Mouse (Mus musculus) lung, embryonic 14.5 days (tissue): ENCODE results near the gene Lig3. TPM values are rescaled to one million over a fixed set of nuclear protein-coding genes. Genes with fewer than 3 reads are reported as not detected.

Experiments
- ATAC-seq: fragments of 200-750 bp; cut with Nextera tagmentation; 2 replicates; pipeline ENCODE4 v1.8.0; 2017; ENCODE audit warnings: mild to moderate bottlenecking, moderate TSS enrichment, moderate library complexity; ENCODE audit not compliant: insufficient read depth
- DNase-seq: peaks from one replicate; pipeline ENCODE4 v3.0.0-alpha.2; 2015
- H3K27ac ChIP-seq: fragments of 300-500 bp; sonication (generic); 2 replicates; pipeline ENCODE4 v1.5.1; 2014; ENCODE audit warnings: low read depth, mild to moderate bottlenecking, moderate library complexity
- H3K27me3 ChIP-seq: fragments of 300-500 bp; sonication (generic); 2 replicates; pipeline ENCODE4 v1.6.1; 2014; ENCODE audit warnings: low read length, control low read depth; ENCODE audit not compliant: insufficient read depth
- H3K36me3 ChIP-seq: fragments of 300-500 bp; sonication (generic); 2 replicates; pipeline ENCODE4 v1.6.1; 2014; ENCODE audit warnings: control low read depth; ENCODE audit not compliant: insufficient read depth
- H3K4me1 ChIP-seq: fragments of 300-500 bp; sonication (generic); 2 replicates; pipeline ENCODE4 v1.6.1; 2014; ENCODE audit warnings: antibody characterized with exemption, control low read depth; ENCODE audit not compliant: insufficient read depth
- H3K4me2 ChIP-seq: fragments of 300-500 bp; sonication (generic); 2 replicates; pipeline ENCODE4 v1.6.1; 2014; ENCODE audit warnings: mild to moderate bottlenecking
- H3K4me3 ChIP-seq: fragments of 300-500 bp; sonication (generic); 2 replicates; pipeline ENCODE4 v1.5.1; 2014; ENCODE audit warnings: low read depth, low read length
- H3K9ac ChIP-seq: fragments of 300-500 bp; sonication (generic); 2 replicates; pipeline ENCODE4 v1.6.1; 2014
- H3K9me3 ChIP-seq: fragments of 300-500 bp; sonication (generic); 2 replicates; pipeline ENCODE4 v1.6.1; 2016; ENCODE audit warnings: low read depth, low read length, control low read depth
- CTCF ChIP-seq: IDR thresholded peaks from 2 replicates; pipeline ENCODE4 v1.5.1; 2016; ENCODE audit warnings: antibody characterized with exemption, low read depth
- WGBS: fragments of 180-500 bp; shearing (Covaris S2); extraction: QIAGEN DNeasy Blood & Tissue Kit; methylation state at CpG from one replicate; pipeline ENCODE4 v1.1.7; 2014; 5-methylcytosine and 5-hydroxymethylcytosine counted together
- polyA plus RNA-seq: library from polyadenylated mRNA; unstranded; fragments of >200 nt; fragmentation: Nextera tagmentation; extraction: Ambion mirVana; gene quantifications from 2 replicates; pipeline ENCODE4 v1.2.1, GENCODE M21; 2014

Lig3 gene
- polyA plus RNA-seq, 1 experiment from 2014 or later: 41.0 TPM

DNA sequence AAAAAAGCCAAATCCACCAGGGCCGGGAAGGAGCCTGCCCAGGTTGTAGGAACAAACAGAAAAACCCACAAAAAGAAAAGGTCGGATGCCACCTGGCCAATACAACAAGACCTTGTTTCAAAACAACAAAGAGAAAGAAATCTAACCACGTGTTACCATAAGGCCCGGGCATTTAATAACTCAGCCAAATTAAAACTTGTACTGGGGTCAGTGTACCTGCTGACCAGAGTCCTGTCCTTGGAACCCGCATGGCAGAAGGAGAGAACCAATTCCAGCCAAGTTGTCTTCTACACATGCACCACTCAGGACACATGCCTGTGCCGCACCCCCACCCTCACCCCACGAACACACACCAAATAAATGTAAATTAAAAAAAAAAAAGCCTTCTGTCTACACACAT is 72.0 kb downstream of the Lig3 start:
- no peak for DNase-seq
- Histone ChIP-seq H3K4me1 (no peaks in the 10 kb centered on the region), H3K4me2 (no peak overlapping the region), H3K4me3 (no peak overlapping the region), H3K27me3 (no peaks in the 10 kb centered on the region), H3K9me3 (no peaks in the 10 kb centered on the region), H3K36me3 (no peaks in the 10 kb centered on the region), H3K27ac (no peak overlapping the region), H3K9ac (no peak overlapping the region)
- TF ChIP-seq CTCF: no peak
- 85% methylated on average over 7 of the region's 7 CpGs for WGBS
- ATAC-seq: no peak

Other genes with a start within 250 kb of the Lig3 start
- gene Cct6b, start 16.8 kb upstream of the Lig3 start, polyA plus RNA-seq: 0.20 and 0.27 TPM in 2 replicates
- gene Zfp830, start 16.8 kb upstream of the Lig3 start, polyA plus RNA-seq: 32.2 and 34.5 TPM in 2 replicates
- 11.7 and 12.3 TPM in 2 replicates for gene Rffl, start 90.1 kb downstream of the Lig3 start, polyA plus RNA-seq
- 13.5 and 14.5 TPM in 2 replicates for gene Rad51d, start 109.5 kb downstream of the Lig3 start, polyA plus RNA-seq
- gene Fndc8, start 111.0 kb downstream of the Lig3 start, polyA plus RNA-seq: not detected in 2 replicates
- gene Nle1, start 127.3 kb downstream of the Lig3 start, polyA plus RNA-seq: 33.0 and 37.4 TPM in 2 replicates
- 5.6 and 7.8 TPM in 2 replicates for gene Unc45b, start 129.4 kb downstream of the Lig3 start, polyA plus RNA-seq
- gene Slfn5, start 170.2 kb downstream of the Lig3 start, polyA plus RNA-seq: 1.5 and 1.6 TPM in 2 replicates
- 34.4 and 36.1 TPM in 2 replicates for gene Slfn9, start 210.7 kb downstream of the Lig3 start, polyA plus RNA-seq
- gene Slfn8, start 239.7 kb downstream of the Lig3 start, polyA plus RNA-seq: 0.55 and 0.75 TPM in 2 replicates